Mouse (Mus musculus): Measurements from ENCODE around the gene Dap3.
A peak's percentile ranks its signal among the peaks of the same experiment; 100 is the strongest.
"Not testable (repeated sequence)": the region's sequence is repeated elsewhere in the genome, so short reads cannot be mapped to it uniquely, and the experiment has no call there.

Dap3 gene

DNA sequence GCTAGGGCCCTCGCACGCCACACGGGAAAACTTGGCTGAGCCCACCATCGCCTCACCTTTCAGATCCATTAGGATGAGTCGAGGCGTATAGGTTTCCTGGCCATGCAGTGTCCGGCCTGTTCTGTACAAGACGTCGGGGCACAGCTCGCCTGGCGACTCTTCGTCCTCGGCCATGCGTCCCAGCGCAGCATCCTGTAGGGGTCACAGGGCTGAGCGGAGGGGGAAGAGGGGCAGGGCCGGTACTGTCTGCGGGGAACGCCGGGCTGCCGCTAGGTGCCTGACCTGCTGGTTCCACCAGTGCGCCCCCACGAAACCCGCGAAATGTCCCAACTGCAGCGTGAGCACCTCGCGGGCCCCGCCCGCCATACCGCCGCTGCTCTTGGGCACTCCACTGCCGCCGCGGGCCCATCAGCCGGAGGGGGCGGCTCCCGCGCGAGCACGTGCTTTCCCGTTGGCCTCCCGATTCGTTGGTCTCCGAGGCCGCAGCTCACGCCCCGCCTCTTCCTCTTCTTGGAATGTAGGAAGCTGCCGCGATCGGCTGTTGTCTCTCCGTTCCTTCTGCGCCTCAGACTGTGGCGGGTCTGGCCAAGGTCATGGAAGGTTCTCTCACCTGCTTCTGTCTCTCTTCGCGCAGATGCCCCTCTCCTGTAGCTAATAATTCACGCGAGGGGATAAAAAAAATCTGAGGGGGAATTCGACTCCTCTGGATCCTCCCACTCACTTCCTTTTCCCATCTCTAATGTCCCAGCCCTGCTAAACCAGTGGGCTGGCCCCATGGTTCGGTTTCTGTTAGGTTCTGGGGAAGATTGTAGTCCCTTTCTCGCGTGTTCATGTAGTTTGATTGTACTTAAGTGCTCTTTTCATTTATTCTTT is 37.2 kb downstream of the Dap3 start, which contains the start of gene Msto1:
Gene Msto1, minus strand, starts transcription at position 489 of the 873 bp plus-strand sequence.
- peak; percentile 89 for DNase-seq (ENCODE audit: low spot score)

DNA sequence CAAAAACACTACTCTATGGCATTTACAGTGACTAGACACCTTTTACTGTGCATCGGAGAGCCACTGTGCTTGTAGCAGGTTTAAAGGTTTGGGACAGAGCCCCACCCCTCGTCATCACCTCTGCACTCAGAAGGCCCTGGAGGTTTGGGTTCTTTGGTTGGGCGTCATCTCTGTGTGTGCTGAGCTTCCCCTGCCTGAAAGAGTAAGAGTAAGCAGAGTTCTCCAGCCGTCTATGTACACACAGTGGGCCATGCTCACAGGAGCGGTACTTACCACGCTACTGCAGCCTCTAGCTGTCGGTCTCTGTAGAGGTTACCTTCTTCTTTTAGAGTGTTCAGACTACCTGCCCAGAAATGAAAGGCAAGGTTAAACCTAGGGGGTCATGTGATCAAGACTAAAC is 38.4 kb downstream of the Dap3 start:
- no peak for DNase-seq (ENCODE audit: low spot score)

DNA sequence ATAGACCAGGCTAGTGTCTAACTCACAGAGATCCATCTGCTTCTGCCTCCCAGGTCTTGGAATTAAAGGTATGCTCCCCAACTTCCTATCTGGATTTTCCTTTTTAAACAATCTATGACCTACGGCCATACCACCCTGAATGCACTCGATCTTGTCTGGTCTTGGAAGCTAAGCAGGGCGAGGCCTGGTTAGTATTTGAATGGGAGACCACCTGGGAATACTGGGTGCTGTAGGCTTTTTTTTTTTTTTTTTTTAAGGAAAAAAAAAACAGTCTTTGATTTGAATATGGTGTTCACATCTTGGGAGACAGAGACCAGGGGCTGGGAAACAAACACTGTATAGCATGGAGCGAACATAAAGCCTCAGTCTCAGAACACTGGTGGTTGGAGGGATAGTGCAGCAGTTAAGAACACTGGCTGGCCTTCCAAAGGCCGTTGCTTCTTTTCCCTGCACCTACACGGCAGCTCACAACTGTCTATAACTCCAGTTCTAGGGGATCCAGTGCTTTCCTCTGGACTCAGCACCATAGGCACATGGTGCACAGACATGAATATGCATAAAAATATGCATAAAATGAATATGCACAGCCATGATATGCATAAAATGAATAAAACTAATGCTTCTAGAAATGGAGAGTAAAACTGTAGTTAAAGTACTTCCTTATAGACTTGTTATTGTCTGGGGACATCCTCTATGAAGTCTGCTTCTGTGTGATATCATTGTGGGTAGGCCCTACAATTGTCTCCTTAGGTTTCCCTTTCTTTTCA is 44.4 kb downstream of the Dap3 start:
- DNase-seq (ENCODE audit: low spot score): no peak

DNA sequence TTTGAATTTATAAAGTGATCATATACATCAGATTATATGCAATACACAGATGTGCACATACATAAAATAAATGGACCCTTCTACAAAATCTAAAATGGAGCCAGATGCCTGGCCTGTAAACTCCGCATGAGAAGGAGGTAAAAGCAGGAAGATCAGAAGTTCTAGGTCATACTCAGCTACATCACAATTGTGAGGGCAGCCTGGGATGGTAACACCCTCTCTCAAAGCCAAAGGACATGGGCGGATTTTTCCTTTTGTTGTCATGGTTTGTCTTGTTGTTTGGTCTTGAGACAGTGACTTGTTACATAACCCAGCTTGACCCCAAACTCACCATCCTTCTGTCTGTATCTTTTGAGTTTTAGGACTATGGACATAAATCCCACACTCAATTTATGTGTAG is 45.2 kb downstream of the Dap3 start:
- DNase-seq (ENCODE audit: low spot score): no peak

DNA sequence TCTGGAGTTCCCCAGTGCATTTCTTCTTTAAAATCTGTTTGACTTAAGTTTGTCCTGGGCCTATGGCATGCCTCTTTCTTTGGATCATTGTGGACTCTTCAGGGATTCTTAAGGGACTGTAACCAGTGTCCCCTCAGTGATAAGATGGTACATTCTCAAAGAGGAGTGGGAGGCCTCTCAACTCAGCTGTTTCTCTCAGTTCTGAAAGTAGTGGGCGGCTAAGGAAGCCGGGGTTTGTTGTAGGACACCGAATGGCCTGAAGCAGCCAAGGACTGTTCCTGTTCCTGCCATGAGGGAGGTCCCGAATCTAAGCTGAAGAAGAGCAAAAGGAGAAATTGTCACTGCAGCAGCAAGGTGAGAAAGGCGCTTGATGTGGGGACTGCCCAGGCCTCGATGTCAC is 45.8 kb downstream of the Dap3 start:
- no peak for DNase-seq (ENCODE audit: low spot score)

DNA sequence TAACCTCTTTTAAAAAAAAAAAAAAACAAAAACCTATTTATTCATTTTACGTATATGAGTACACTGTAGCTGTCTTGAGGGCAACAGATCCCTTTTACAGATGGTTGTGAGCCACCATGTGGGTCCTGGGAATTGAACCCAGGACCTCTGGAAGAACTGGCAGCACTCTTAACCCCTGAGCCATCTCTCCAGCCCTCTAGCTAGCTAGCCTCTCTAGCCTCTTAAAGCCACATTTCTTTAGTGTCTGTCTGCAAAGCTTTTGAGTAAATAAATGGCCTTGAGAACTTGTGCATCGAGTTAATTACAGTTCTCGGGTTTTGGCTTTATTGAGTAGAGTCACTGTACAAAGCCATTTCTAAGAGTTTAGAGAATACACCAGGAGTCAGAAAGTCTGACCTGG is 46.2 kb downstream of the Dap3 start:
- DNase-seq (ENCODE audit: low spot score): no peak

DNA sequence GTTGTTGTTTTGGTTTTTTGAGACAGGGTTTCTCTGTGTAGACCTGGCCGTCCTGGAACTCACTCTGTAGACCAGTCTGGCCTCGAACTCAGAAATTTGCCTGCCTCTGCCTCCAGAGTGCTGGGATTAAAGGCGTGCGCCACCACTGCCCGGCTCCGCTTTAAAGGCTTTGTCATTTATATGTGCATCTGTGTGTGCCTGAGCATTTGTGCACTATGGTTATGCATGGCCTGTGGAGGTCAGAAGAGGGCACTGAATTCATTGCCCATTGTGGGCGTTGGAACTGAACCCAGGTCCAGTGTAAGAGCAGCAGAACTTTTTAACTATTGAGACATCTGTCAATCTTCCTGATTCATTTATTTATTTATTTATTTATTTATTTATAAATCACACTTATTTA is 58.0 kb downstream of the Dap3 start:
- DNase-seq (ENCODE audit: low spot score): not testable (repeated sequence)

DNA sequence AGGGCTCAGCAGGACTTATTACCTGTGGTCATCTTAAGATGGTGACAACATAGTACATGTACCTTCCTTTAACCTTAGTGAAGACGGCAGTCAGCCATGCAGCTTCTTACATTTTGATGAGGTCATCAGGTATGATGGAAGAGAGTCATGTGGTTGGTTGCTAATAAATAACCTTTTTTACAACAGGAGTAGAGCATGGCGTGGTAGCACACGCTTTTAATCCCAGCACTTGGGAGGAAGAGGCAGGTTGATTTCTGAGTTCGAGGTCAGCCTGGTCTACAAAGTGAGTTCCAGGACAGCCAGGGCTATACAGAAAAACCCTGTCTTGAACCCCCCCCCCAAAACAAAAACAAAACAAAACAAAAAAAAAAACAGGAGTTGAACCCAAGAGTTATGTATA is 68.4 kb downstream of the Dap3 start:
- DNase-seq (ENCODE audit: low spot score): not testable (repeated sequence)

Data from adipocyte (in vitro differentiated cells).